Mouse (Mus musculus) neural tube, embryonic 11.5 days (tissue): Measurements from ENCODE around the gene Gm2a. TPM values are rescaled to one million over a fixed set of nuclear protein-coding genes. Genes with fewer than 3 reads are reported as not detected.
"Not testable (repeated sequence)": the region's sequence is repeated elsewhere in the genome, so short reads cannot be mapped to it uniquely, and the experiment has no call there.

Experiments
- ATAC-seq: fragments of 200-750 bp; cut with Nextera tagmentation; 2 replicates; pipeline ENCODE4 v1.8.0; 2017; ENCODE audit warnings: moderate number of reproducible peaks, mild to moderate bottlenecking, moderate TSS enrichment, moderate library complexity; ENCODE audit not compliant: insufficient read depth, low FRiP score, low TSS enrichment
- DNase-seq: peaks from one replicate; pipeline ENCODE4 v3.0.0-alpha.2; 2015; ENCODE audit warnings: low spot score
- H3K27ac ChIP-seq: fragments of 300-500 bp; sonication (generic); 2 replicates; pipeline ENCODE4 v1.5.1; 2014; ENCODE audit warnings: low read depth, mild to moderate bottlenecking, low read length
- H3K27me3 ChIP-seq: fragments of 300-500 bp; sonication (generic); 2 replicates; pipeline ENCODE4 v1.6.1; 2014; ENCODE audit warnings: mild to moderate bottlenecking, low read length, mixed read lengths; ENCODE audit not compliant: control insufficient read depth, insufficient read depth
- H3K36me3 ChIP-seq: fragments of 300-500 bp; sonication (generic); 2 replicates; pipeline ENCODE4 v1.6.1; 2014; ENCODE audit warnings: mild to moderate bottlenecking, low read length, moderate library complexity, mixed read lengths; ENCODE audit not compliant: control insufficient read depth, insufficient read depth
- H3K4me1 ChIP-seq: fragments of 300-500 bp; sonication (generic); 2 replicates; pipeline ENCODE4 v1.6.1; 2014; ENCODE audit warnings: low read length, mixed read lengths; ENCODE audit not compliant: control insufficient read depth, insufficient read depth
- H3K4me2 ChIP-seq: fragments of 300-500 bp; sonication (generic); 2 replicates; pipeline ENCODE4 v1.6.1; 2014; ENCODE audit warnings: low read depth, mild to moderate bottlenecking, moderate library complexity
- H3K4me3 ChIP-seq: fragments of 300-500 bp; sonication (generic); 2 replicates; pipeline ENCODE4 v1.5.1; 2014; ENCODE audit warnings: low read depth, low read length
- H3K9ac ChIP-seq: fragments of 300-500 bp; sonication (generic); 2 replicates; pipeline ENCODE4 v1.6.1; 2014; ENCODE audit warnings: mild to moderate bottlenecking, low read length
- H3K9me3 ChIP-seq: fragments of 300-500 bp; sonication (generic); 2 replicates; pipeline ENCODE4 v1.6.1; 2016; ENCODE audit warnings: low read length; ENCODE audit not compliant: control insufficient read depth
- WGBS: fragments of 180-500 bp; shearing (Covaris S2); extraction: QIAGEN DNeasy Blood & Tissue Kit; methylation state at CpG from one replicate; pipeline ENCODE4 v1.1.7; 2014; 5-methylcytosine and 5-hydroxymethylcytosine counted together
- polyA plus RNA-seq: library from polyadenylated mRNA; unstranded; fragments of >200 nt; fragmentation: Nextera tagmentation; extraction: Ambion mirVana; gene quantifications from 2 replicates; pipeline ENCODE4 v1.2.1, GENCODE M21; 2014

Gm2a gene
- polyA plus RNA-seq, 1 experiment from 2014 or later: 13.6 TPM

DNA sequence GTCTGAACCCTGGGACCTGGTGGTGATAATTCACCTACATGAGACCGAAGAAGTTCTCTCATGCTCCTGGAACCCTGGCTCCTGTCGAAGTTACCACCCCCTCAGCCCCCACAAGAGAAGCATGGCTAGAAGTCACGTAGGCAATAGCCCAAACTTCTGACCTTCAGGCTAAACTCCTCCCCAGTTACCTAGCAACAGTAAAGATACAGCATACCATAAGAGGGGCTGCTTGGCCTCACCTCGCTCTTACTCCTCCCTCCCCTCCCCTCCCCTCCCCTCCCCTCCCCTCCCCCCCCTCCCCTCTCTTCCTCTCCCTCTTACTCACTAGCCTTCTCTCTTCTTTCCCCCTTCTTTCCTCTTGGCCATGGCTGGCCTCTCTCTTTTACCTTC is 15.9 kb downstream of the Gm2a start:
- H3K4me3 ChIP-seq, H3K9me3 ChIP-seq, ATAC-seq, H3K4me1 ChIP-seq, H3K4me2 ChIP-seq, DNase-seq, H3K27me3 ChIP-seq, H3K27ac ChIP-seq, H3K9ac ChIP-seq, H3K36me3 ChIP-seq: not testable (repeated sequence)
- 40% methylated on average over 4 of the region's 4 CpGs for WGBS

DNA sequence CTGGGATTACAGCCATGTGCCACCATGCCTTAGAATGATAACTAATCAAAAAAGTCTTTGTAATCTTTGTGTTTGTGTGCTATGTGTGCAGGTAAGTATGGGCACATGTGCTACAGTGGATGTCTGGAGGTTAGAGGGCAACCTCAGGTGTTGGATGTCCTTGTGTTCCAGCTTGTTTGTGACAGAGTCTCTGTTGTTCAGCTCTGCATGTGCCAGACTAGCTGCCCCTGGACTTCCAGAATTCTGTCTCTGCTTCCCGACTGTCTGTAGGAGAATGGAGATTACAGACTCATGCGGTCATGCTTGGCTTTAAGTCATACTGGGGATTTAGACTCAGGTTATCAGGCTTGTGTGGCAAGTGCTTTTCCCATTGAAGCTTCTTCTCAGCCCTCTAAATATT is 16.4 kb downstream of the Gm2a start:
- no peak overlapping the region for H3K9ac ChIP-seq

DNA sequence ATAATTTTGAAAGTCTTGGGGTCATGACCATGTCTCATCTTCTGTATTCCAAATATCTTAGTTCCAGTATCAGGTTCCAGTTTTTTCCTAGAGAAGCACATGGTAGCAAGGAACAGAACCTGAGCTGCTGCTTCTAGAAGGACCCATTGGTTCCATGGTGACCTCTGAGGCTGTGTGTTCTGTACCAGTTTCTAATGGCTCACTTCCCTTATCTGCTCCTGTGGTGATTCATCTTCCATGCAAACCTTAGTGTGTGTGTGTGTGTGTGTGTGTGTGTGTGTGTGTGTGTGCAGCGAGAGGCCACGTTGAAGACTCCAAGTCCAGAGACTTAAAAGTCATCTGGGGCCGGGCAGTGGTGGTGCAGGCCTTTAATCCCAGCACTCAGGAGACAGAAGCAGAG is 18.1 kb downstream of the Gm2a start:
- Histone ChIP-seq H3K4me2 (no peak overlapping the region), H3K27me3 (no peaks in the 10 kb centered on the region), H3K4me3 (no peak overlapping the region), H3K36me3 (no peaks in the 10 kb centered on the region), H3K9me3 (no peaks in the 10 kb centered on the region), H3K9ac (no peak overlapping the region), H3K4me1 (no peaks in the 10 kb centered on the region), H3K27ac (no peak overlapping the region)
- DNase-seq (no peak), ATAC-seq (no peak)
- 95% methylated on average over 3 of the region's 3 CpGs for WGBS

More for the DNA sequence above, 16.4 kb downstream of the Gm2a start:
- Histone ChIP-seq H3K36me3 (no peaks in the 10 kb centered on the region), H3K27me3 (no peaks in the 10 kb centered on the region), H3K9me3 (no peaks in the 10 kb centered on the region), H3K4me3 (no peak overlapping the region), H3K4me1 (no peaks in the 10 kb centered on the region), H3K27ac (no peak overlapping the region), H3K4me2 (no peak overlapping the region)
- 81% methylated on average over 2 of the region's 2 CpGs for WGBS
- no peak for ATAC-seq
- DNase-seq: no peak

GRCm38 (mm10) chr11:55117031-55117430 is 19.1 kb downstream of the Gm2a start:
- H3K9me3 ChIP-seq: no peaks in the 10 kb centered on the region
- H3K9ac ChIP-seq: no peak overlapping the region
- H3K4me2 ChIP-seq: no peak overlapping the region
- H3K4me3 ChIP-seq: no peak overlapping the region
- H3K27me3 ChIP-seq: no peaks in the 10 kb centered on the region
- no peaks in the 10 kb centered on the region for H3K4me1 ChIP-seq
- no peak for DNase-seq
- ATAC-seq: no peak
- no peaks in the 10 kb centered on the region for H3K36me3 ChIP-seq
- H3K27ac ChIP-seq: no peak overlapping the region
- WGBS: 90% methylated on average over 2 of the region's 2 CpGs

DNA sequence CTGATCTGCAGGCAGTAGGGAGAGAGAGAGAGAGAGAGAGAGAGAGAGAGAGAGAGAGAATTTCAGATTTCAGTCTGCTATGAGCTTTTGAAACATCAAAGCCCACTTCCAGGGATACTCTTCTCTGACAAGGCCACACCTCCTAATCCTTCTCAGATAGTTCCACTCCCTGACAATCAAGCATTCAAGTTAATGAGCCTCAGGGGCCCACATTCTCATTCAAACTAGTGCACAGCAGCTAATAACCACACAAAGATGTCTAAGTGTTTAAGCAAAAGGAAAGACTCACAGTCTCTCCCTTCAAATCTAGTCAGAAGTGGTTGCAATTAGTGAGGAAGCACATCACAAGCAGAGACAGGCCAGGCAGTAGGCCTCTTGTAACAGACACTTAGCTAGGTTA is 22.4 kb downstream of the Gm2a start:
- no peak overlapping the region for H3K4me2 ChIP-seq
- H3K4me1 ChIP-seq: no peaks in the 10 kb centered on the region
- ATAC-seq (no peak), DNase-seq (no peak)
- H3K4me3 ChIP-seq: no peak overlapping the region
- no peaks in the 10 kb centered on the region for H3K9me3 ChIP-seq
- no peaks in the 10 kb centered on the region for H3K36me3 ChIP-seq
- H3K9ac ChIP-seq: no peak overlapping the region
- no peaks in the 10 kb centered on the region for H3K27me3 ChIP-seq
- no peak overlapping the region for H3K27ac ChIP-seq

GRCm38 (mm10) chr11:55120821-55121271 is 22.9 kb downstream of the Gm2a start:
- Histone ChIP-seq H3K4me1 (no peaks in the 10 kb centered on the region), H3K4me3 (no peak overlapping the region), H3K27ac (no peak overlapping the region), H3K36me3 (no peaks in the 10 kb centered on the region), H3K9me3 (no peaks in the 10 kb centered on the region), H3K9ac (no peak overlapping the region), H3K27me3 (no peaks in the 10 kb centered on the region), H3K4me2 (no peak overlapping the region)
- 76% methylated on average over 8 of the region's 8 CpGs for WGBS
- DNase-seq: no peak
- ATAC-seq: no peak

DNA sequence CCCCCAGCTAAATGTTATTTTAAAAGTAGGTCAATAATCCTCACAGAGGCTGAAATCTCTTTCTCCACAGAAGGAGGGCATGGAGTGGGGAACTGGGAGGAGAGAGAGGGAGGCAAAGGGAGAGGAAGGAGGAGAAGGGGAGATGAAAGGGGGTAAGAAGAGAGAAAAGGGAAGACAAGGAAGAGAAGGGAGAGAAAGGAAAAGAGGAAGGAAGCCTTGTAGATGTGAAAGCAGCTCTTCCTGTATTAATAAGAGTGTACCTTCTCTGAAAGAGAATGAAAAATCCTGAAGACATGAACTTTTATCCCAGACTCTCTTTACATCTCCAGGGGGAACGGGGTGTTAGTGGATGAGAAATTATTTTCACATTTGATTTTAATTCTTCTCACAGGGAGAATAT is 23.5 kb downstream of the Gm2a start:
- DNase-seq: no peak
- H3K4me3 ChIP-seq: no peak overlapping the region
- no peak overlapping the region for H3K27ac ChIP-seq
- no peak overlapping the region for H3K4me2 ChIP-seq
- 92% methylated on average over 1 of the region's 1 CpGs for WGBS
- ATAC-seq: no peak
- no peak overlapping the region for H3K9ac ChIP-seq
- no peaks in the 10 kb centered on the region for H3K27me3 ChIP-seq
- H3K36me3 ChIP-seq: no peaks in the 10 kb centered on the region
- no peaks in the 10 kb centered on the region for H3K4me1 ChIP-seq
- no peaks in the 10 kb centered on the region for H3K9me3 ChIP-seq

DNA sequence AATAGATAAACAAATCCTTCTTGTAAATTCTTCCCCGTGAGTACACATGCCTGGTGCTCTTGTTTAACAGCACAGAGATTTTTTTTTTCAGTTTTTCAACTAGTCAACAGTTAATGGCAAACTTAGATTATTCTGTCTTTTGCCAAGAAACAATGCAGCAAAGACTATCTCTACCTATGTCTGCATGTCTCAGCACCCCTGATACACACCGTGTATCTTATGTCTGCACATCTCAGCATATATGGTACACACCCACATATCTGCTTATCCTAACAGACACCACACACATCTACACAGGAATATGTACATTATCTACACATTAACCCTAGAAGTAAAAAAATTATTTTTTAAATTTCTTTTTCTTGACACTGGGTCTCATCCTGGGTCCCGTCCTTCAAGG is 28.7 kb downstream of the Gm2a start:
- Histone ChIP-seq H3K36me3 (no peaks in the 10 kb centered on the region), H3K4me1 (no peaks in the 10 kb centered on the region), H3K9me3 (no peaks in the 10 kb centered on the region), H3K4me3 (no peak overlapping the region), H3K9ac (no peak overlapping the region), H3K4me2 (no peak overlapping the region), H3K27me3 (no peaks in the 10 kb centered on the region), H3K27ac (no peak overlapping the region)
- 91% methylated on average over 3 of the region's 3 CpGs for WGBS
- ATAC-seq: no peak
- DNase-seq: no peak

GRCm38 (mm10) chr11:55127937-55128336 is 30.0 kb downstream of the Gm2a start:
- ATAC-seq (no peak), DNase-seq (no peak)
- H3K4me3 ChIP-seq: no peak overlapping the region
- H3K27me3 ChIP-seq: no peaks in the 10 kb centered on the region
- no peak overlapping the region for H3K4me2 ChIP-seq
- H3K4me1 ChIP-seq: no peaks in the 10 kb centered on the region
- WGBS: 88% methylated on average over 6 of the region's 6 CpGs
- H3K27ac ChIP-seq: no peak overlapping the region
- no peak overlapping the region for H3K9ac ChIP-seq
- H3K9me3 ChIP-seq: no peaks in the 10 kb centered on the region
- no peaks in the 10 kb centered on the region for H3K36me3 ChIP-seq
